Mouse (Mus musculus) heart, embryonic 10.5 days (tissue): ENCODE results near the gene Fam129a. TPM values are rescaled to one million over a fixed set of nuclear protein-coding genes. Genes with fewer than 3 reads are reported as not detected.
"Not testable (repeated sequence)": the region's sequence is repeated elsewhere in the genome, so short reads cannot be mapped to it uniquely, and the experiment has no call there.

Source experiments
- DNase-seq: peaks from one replicate; pipeline ENCODE4 v3.0.0-alpha.2; 2017; ENCODE audit warnings: low spot score
- H3K27ac ChIP-seq: fragments of 300-500 bp; sonication (generic); 2 replicates; pipeline ENCODE4 v1.5.1; 2016; ENCODE audit warnings: mild to moderate bottlenecking
- H3K27me3 ChIP-seq: fragments of 300-500 bp; sonication (generic); 2 replicates; pipeline ENCODE4 v1.6.1; 2016; ENCODE audit warnings: mild to moderate bottlenecking; ENCODE audit not compliant: poor library complexity, insufficient read depth, severe bottlenecking
- H3K36me3 ChIP-seq: fragments of 300-500 bp; sonication (generic); 2 replicates; pipeline ENCODE4 v1.6.1; 2016; ENCODE audit warnings: mild to moderate bottlenecking, moderate library complexity
- H3K4me1 ChIP-seq: fragments of 300-500 bp; sonication (generic); 2 replicates; pipeline ENCODE4 v1.6.1; 2016; ENCODE audit warnings: mild to moderate bottlenecking
- H3K4me3 ChIP-seq: fragments of 300-500 bp; sonication (generic); 2 replicates; pipeline ENCODE4 v1.5.1; 2016; ENCODE audit warnings: mild to moderate bottlenecking, moderate library complexity
- H3K9me3 ChIP-seq: fragments of 300-500 bp; sonication (generic); 2 replicates; pipeline ENCODE4 v1.6.1; 2016; ENCODE audit warnings: mild to moderate bottlenecking, moderate library complexity
- WGBS: fragments of 180-500 bp; shearing (Covaris S2); methylation state at CpG from one replicate; pipeline ENCODE4 v1.1.7; 2016; 5-methylcytosine and 5-hydroxymethylcytosine counted together
- polyA plus RNA-seq: library from polyadenylated mRNA; unstranded; fragments of >200 nt; fragmentation: Nextera tagmentation; extraction: Ambion mirVana; gene quantifications from 2 replicates; pipeline ENCODE4 v1.2.1, GENCODE M21; 2016

Gene Fam129a
- polyA plus RNA-seq, 1 experiment from 2014 or later, result 2.0 TPM

DNA sequence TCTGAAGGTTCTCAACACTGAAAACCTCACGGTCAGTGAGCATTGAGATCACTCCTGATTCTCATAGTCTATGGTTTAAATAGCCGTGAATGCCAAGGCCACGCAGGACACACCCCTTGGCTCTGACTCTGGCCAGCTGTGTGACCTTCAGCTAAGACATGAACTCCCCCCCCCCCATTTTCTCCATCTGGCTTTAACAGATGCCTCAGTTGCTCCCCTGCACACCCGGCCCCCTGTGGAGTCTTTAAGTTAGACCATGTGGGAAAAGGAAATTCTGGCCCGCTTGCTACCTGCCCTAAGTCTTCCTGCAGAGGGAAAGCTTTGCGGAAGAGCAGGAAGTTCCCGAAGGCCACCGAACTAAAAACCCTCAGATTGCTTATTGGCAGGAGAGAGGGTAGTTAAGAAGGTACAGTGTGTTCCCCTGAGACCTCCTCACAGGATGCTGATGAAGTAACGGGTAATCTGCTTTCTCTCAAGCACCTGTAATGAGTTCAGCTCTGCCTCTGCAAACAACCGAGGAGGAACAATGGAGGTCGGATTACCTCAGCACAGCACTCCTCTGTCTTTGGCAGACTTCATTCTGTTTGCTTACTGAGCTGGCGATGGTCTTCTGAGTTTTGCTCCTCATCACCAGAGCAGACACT is 114.8 kb downstream of the Fam129a start:
- Histone ChIP-seq H3K4me3 (no peak overlapping the region), H3K9me3 (no peaks in the 10 kb centered on the region), H3K27ac (peak overlapping the region; percentile 67), H3K36me3 (no peaks in the 10 kb centered on the region), H3K4me1 (peaks cover 15% of the 10 kb centered on the region), H3K27me3 (no peaks in the 10 kb centered on the region)
- WGBS, result 29% methylated on average over 12 of the region's 12 CpGs
- no peak for DNase-seq

DNA sequence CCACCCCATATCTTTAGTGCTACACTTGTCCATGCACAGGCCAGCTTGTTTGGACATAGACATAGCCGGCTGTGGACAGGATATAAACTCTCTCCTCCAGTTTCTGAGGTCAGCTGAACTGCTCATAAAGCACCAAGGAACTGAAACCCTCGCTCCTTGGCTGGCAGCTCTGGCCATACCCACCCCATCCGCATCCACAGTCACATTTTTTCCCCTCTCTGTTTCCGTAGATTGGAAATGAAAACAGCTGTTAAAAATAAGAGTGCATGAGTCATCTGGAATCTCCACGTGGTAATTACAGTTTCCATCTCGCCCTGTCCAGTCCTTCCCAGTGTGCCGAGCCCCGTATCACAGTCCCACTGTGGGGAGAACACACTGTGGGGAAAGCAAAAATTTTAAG is 115.7 kb downstream of the Fam129a start:
- no peak overlapping the region for H3K4me3 ChIP-seq
- no peaks in the 10 kb centered on the region for H3K27me3 ChIP-seq
- WGBS, result 45% methylated on average over 8 of the region's 8 CpGs
- H3K36me3 ChIP-seq, result no peaks in the 10 kb centered on the region
- DNase-seq, result no peak
- H3K27ac ChIP-seq, result peak overlapping the region; percentile 69
- H3K4me1 ChIP-seq, result peaks cover 15% of the 10 kb centered on the region
- H3K9me3 ChIP-seq, result no peaks in the 10 kb centered on the region

DNA sequence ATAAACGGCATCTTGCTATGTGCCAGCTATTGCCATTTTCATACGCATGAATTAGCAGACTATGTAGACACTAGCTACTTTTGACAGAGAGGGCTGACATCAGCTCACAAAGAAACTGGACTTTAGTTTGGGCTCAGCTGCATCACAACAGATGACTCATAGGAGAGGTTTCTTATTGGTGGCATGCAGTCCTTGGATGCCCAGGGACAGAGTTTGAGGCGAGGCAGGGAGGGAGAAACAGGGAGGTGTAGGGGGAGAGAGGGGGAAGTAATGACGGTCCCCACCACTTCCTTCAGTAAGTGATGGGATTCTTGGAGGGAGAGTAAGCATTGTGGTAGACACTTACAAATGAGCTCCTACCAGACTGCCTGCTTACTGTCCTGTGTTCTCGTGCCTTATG is 118.0 kb downstream of the Fam129a start:
- H3K36me3 ChIP-seq, result no peaks in the 10 kb centered on the region
- 72% methylated on average over 5 of the region's 5 CpGs for WGBS
- H3K4me3 ChIP-seq, result no peak overlapping the region
- no peaks in the 10 kb centered on the region for H3K9me3 ChIP-seq
- DNase-seq, result no peak
- H3K27me3 ChIP-seq, result no peaks in the 10 kb centered on the region
- H3K4me1 ChIP-seq, result peaks cover 17% of the 10 kb centered on the region
- no peak overlapping the region for H3K27ac ChIP-seq

DNA sequence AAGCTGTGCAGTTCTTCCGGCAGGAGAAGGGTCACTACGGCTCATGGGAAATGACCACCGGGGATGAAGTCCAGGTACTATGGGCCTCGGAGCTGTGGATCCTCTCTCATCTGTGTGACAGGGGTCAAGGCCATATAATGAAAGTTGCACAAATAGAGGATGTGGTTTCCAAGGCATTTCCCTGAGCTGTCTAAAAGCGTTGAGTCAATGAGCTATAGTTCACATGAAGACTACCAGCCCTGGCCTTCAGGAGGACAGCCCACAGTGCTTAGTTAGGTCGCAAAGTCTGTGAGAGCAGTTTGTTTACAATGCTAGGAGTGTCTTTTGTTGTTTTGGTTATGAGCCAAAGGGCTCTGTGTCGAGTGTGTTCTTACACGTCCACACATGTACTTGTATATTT is 118.6 kb downstream of the Fam129a start:
- no peaks in the 10 kb centered on the region for H3K27me3 ChIP-seq

DNA sequence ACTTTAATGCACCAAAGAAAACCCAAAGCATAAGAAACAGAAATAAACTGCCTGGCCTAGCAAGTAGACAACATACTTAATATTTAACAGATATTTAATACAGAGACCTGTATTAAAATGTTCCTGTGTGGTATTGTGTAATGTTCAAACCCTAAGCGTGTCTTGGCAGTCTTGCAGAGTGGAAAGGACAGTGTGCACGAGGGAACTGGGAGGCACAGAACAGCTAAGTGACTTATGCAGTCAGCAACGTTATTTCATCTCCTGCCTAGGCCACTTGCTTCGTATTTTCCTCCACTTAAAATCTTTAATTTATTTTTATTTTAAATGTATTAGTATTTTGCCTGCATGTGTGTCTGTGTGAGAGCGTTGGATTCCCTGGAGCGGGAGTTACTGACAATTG is 119.1 kb downstream of the Fam129a start:
- peaks cover 20% of the 10 kb centered on the region for H3K4me1 ChIP-seq
- WGBS, result 91% methylated on average over 6 of the region's 6 CpGs
- H3K36me3 ChIP-seq, result no peaks in the 10 kb centered on the region
- no peaks in the 10 kb centered on the region for H3K27me3 ChIP-seq
- H3K4me3 ChIP-seq, result no peak overlapping the region
- no peaks in the 10 kb centered on the region for H3K9me3 ChIP-seq
- no peak overlapping the region for H3K27ac ChIP-seq
- DNase-seq, result no peak

More for the DNA sequence above, 118.6 kb downstream of the Fam129a start:
- 79% methylated on average over 8 of the region's 8 CpGs for WGBS
- Histone ChIP-seq H3K27ac (0 out of 2 replicates have a peak overlapping the region, but pooled peaks have one; percentile 10), H3K36me3 (no peaks in the 10 kb centered on the region), H3K4me3 (no peak overlapping the region), H3K9me3 (no peaks in the 10 kb centered on the region), H3K4me1 (peaks cover 20% of the 10 kb centered on the region)
- no peak for DNase-seq

DNA sequence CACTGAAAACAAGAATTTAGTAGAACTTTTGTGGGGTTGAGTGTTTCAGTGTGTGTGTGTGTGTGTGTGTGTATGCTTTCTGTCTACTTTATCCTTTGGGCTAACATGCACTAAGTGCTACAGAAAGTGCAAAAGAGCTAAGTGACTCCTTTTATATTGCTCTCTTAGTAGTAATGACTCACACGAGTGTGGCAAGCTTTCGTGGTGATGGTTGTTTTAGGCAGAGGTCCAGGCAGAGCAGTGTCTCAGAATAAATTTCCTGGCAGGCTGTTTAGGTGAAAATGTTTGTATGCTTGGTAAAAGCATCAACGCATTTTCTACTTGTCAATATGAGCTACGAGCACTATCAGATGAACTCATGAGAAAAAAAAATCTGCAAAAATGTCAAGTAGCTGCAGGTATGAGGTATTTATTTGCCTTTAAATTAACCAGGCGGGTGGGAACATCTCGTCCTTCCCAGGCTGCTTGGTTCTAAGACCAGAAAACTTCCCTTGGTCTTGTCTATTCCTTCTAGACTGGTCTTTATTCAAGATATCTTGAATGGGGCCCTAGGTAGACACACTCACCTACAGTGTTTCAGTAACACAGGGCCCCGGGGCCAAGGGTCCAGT is 119.7 kb downstream of the Fam129a start:
- Histone ChIP-seq H3K27ac (no peak overlapping the region), H3K36me3 (no peaks in the 10 kb centered on the region), H3K9me3 (no peaks in the 10 kb centered on the region), H3K4me1 (peaks cover 17% of the 10 kb centered on the region), H3K4me3 (no peak overlapping the region), H3K27me3 (no peaks in the 10 kb centered on the region)
- 82% methylated on average over 7 of the region's 7 CpGs for WGBS
- DNase-seq, result no peak

DNA sequence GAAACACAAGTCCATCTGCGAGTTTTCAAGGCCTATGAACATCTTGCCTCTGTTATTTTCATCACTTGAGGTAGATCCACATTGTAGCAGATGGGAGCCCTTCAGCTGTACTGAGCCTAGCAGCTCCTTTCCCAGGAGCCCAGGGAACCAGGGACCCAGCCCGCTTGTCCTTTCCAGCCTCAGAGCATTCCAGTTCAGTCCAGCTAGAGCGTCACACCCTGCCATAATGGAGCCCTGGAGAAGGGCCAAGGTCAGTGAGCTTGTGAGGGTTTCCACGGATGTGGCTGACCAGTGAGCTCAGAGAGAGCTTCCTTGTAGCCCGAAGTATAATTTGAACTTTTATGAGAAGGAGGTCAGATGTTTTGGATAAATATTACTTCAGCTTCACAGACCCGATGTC is 121.9 kb downstream of the Fam129a start:
- H3K36me3 ChIP-seq, H3K27ac ChIP-seq, H3K27me3 ChIP-seq, H3K9me3 ChIP-seq, H3K4me1 ChIP-seq, DNase-seq, H3K4me3 ChIP-seq: not testable (repeated sequence)
- 79% methylated on average over 6 of the region's 6 CpGs for WGBS

DNA sequence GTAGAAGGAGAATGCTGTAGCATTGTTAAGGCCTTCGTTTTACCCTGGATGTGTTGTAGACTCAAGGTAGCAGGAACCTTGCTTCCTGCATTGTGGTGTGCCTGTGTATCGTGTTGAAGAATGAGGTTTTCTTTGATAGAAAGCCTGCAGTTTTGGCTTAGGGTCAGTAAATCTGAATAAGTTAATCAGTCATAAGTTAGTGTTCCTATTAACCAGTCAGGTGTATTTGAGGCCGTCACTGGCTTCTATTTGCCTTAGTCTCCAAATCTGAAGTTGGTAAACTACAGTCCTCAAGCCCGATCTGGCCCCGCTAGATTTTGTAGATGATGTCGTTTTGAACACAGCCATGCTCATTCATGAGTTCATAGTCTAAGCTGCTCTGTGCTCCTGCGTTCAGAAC is 125.8 kb downstream of the Fam129a start:
- Histone ChIP-seq H3K4me3 (no peak overlapping the region), H3K27ac (no peak overlapping the region), H3K27me3 (no peaks in the 10 kb centered on the region), H3K9me3 (no peaks in the 10 kb centered on the region), H3K36me3 (no peaks in the 10 kb centered on the region), H3K4me1 (peaks cover 9% of the 10 kb centered on the region)
- no peak for DNase-seq
- 86% methylated on average over 7 of the region's 7 CpGs for WGBS

DNA sequence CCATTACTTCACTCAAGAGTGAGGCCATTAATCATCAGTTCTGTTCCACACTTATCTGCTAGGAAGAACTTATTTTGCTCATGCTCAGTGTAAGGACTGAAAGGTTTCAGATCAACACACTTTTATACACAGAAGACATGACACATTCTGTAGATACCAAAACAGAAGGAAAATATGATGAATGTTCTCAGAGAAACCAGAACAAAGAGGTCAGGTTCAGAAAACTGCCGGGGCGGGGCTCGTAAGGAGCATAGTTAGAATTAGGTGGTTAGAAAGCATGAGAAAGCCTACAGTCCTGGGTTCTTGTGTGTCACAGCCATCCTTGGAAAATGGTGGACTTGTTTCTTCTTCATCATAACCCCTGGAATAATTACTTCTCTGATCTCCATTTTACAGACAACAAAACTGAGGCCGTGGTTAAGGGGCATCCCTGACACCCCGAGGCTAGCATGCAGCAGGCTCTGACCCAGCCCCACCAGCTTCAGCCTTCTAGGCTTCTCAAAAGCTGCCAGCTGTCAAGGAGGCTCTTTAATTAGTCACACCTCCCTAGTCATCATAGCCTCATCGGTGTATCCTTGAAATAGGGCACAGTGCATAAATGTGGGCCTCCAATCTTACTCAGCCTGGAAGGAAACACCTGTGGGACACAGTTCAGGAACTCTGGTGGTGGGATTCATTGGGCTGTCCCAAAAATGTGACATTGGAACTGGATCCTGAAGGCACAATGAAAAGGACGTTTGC is 127.1 kb downstream of the Fam129a start:
- Histone ChIP-seq H3K36me3 (no peaks in the 10 kb centered on the region), H3K4me1 (peaks cover 9% of the 10 kb centered on the region), H3K4me3 (no peak overlapping the region), H3K27me3 (no peaks in the 10 kb centered on the region), H3K9me3 (no peaks in the 10 kb centered on the region), H3K27ac (no peak overlapping the region)
- 86% methylated on average over 7 of the region's 7 CpGs for WGBS
- no peak for DNase-seq

DNA sequence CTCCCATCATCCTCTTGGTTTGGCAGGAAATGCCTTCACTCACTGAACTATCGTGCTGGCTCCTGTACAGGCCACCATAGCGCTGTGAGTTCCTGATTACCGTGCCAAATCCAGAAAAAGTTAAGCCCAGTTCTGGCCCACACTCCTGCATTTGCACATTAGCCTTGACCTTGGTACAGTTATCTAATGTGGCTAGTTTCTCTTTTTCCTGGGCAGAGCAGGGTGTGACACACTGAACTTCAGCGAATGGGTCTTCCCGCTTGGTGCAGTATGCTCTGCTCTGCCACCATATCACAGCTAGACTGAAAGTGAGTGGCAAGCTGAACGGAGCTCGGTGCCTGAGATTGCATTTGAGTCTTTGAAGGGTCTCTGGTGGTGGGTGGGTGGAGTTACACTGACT is 128.4 kb downstream of the Fam129a start:
- H3K36me3 ChIP-seq, result no peaks in the 10 kb centered on the region
- 69% methylated on average over 7 of the region's 7 CpGs for WGBS
- H3K27me3 ChIP-seq, result no peaks in the 10 kb centered on the region
- H3K4me3 ChIP-seq, result no peak overlapping the region
- no peaks in the 10 kb centered on the region for H3K9me3 ChIP-seq
- DNase-seq, result no peak
- 0 out of 2 replicates have a peak, but pooled peaks cover 4% of the 10 kb centered on the region for H3K4me1 ChIP-seq
- no peak overlapping the region for H3K27ac ChIP-seq

DNA sequence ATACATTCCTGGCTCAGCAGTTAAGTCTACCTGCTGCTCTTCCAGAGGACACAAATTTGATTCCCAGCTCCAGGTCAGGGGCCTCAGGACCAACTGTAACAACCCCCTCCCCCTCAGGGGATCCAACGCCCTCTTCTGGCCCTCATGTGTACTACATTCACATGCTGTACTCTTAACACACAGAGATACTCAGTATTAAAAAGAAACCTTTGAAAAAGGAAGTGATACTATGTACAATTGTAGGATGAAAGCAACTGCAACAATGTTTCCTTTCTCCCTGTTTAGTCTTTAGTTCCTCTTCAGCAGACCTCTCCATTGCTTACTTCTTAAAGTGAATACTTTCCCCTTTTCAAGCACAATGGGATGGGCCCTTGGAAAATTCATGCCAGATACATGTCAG is 131.8 kb downstream of the Fam129a start:
- Histone ChIP-seq H3K4me1 (peaks cover 12% of the 10 kb centered on the region; the same call in 1 of the 2 replicates), H3K27me3 (0 out of 2 replicates have a peak, but pooled peaks cover 5% of the 10 kb centered on the region), H3K27ac (no peak overlapping the region), H3K4me3 (no peak overlapping the region), H3K9me3 (no peaks in the 10 kb centered on the region), H3K36me3 (no peaks in the 10 kb centered on the region)
- DNase-seq, result no peak
- WGBS, result 18% methylated on average over 1 of the region's 1 CpGs

DNA sequence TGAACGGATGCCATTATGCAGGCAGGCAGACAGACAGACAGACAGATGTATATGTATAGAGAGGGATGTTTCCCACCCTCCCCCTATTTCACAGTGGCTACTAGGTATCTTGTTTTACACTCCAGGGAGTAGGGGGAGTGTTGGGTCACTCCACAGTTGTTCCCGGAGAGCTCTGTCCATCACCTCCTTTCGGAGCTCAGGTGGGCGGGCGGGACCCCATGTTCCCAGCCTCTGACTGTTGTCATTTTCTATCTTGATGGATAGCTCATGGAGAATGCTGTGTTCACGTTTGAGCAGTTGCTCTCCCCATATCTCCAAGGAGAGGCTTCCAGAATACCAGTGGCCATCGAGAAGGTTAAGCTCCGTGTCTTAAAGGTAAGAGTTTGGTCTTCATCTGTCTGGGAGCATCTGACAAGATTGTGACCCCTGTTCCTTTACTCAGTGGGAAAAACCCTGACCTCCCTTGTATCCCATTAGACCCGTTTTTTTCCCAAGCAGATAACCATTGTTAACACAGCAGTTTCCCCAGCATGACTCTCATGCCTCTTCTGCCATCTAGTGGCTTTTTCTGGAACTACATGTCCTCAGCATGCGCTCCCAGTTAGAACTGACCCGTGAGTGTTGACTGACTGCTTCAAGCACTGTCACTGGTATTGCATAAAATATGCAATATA is 134.9 kb downstream of the Fam129a start:
- H3K27me3 ChIP-seq, result 0 out of 2 replicates have a peak, but pooled peaks cover 5% of the 10 kb centered on the region
- no peaks in the 10 kb centered on the region for H3K9me3 ChIP-seq
- H3K27ac ChIP-seq, result no peak overlapping the region; the same call in 1 of the 2 replicates
- no peaks in the 10 kb centered on the region for H3K36me3 ChIP-seq
- 26% methylated on average over 11 of the region's 11 CpGs for WGBS
- peaks cover 21% of the 10 kb centered on the region for H3K4me1 ChIP-seq
- peak; percentile 84 for DNase-seq
- no peak overlapping the region for H3K4me3 ChIP-seq

DNA sequence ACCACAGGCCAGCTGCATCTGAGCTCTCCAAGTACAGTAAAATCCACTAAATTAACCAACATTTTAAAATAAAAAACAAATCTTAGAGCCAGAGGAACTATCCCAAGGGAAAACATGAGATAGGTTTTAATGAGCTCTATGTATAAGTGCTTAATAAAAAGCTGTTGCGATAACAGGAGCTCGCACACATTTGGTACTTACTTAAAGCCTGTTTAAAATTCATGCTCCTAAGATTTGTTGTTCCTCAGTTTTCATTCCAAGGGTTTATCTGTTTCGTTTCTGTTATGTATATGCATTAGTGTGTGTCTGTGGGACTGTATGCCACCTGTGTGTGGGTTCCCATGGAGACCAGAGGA is 135.4 kb downstream of the Fam129a start:
- H3K27me3 ChIP-seq, result 0 out of 2 replicates have a peak, but pooled peaks cover 5% of the 10 kb centered on the region
- no peaks in the 10 kb centered on the region for H3K36me3 ChIP-seq
- H3K9me3 ChIP-seq, result no peaks in the 10 kb centered on the region
- no peak overlapping the region for H3K27ac ChIP-seq
- DNase-seq, result no peak
- H3K4me3 ChIP-seq, result no peak overlapping the region
- 73% methylated on average over 3 of the region's 3 CpGs for WGBS
- peaks cover 21% of the 10 kb centered on the region for H3K4me1 ChIP-seq
